Mouse (Mus musculus) neural tube, embryonic 11.5 days (tissue): ENCODE data around the gene Smpd1. TPM values are rescaled to one million over a fixed set of nuclear protein-coding genes. Genes with fewer than 3 reads are reported as not detected.

Source experiments
- ATAC-seq: fragments of 200-750 bp; cut with Nextera tagmentation; 2 replicates; pipeline ENCODE4 v1.8.0; 2017; ENCODE audit warnings: moderate number of reproducible peaks, mild to moderate bottlenecking, moderate TSS enrichment, moderate library complexity; ENCODE audit not compliant: insufficient read depth, low FRiP score, low TSS enrichment
- DNase-seq: peaks from one replicate; pipeline ENCODE4 v3.0.0-alpha.2; 2015; ENCODE audit warnings: low spot score
- H3K27ac ChIP-seq: fragments of 300-500 bp; sonication (generic); 2 replicates; pipeline ENCODE4 v1.5.1; 2014; ENCODE audit warnings: low read depth, mild to moderate bottlenecking, low read length
- H3K27me3 ChIP-seq: fragments of 300-500 bp; sonication (generic); 2 replicates; pipeline ENCODE4 v1.6.1; 2014; ENCODE audit warnings: mild to moderate bottlenecking, low read length, mixed read lengths; ENCODE audit not compliant: control insufficient read depth, insufficient read depth
- H3K36me3 ChIP-seq: fragments of 300-500 bp; sonication (generic); 2 replicates; pipeline ENCODE4 v1.6.1; 2014; ENCODE audit warnings: mild to moderate bottlenecking, low read length, moderate library complexity, mixed read lengths; ENCODE audit not compliant: control insufficient read depth, insufficient read depth
- H3K4me1 ChIP-seq: fragments of 300-500 bp; sonication (generic); 2 replicates; pipeline ENCODE4 v1.6.1; 2014; ENCODE audit warnings: low read length, mixed read lengths; ENCODE audit not compliant: control insufficient read depth, insufficient read depth
- H3K4me2 ChIP-seq: fragments of 300-500 bp; sonication (generic); 2 replicates; pipeline ENCODE4 v1.6.1; 2014; ENCODE audit warnings: low read depth, mild to moderate bottlenecking, moderate library complexity
- H3K4me3 ChIP-seq: fragments of 300-500 bp; sonication (generic); 2 replicates; pipeline ENCODE4 v1.5.1; 2014; ENCODE audit warnings: low read depth, low read length
- H3K9ac ChIP-seq: fragments of 300-500 bp; sonication (generic); 2 replicates; pipeline ENCODE4 v1.6.1; 2014; ENCODE audit warnings: mild to moderate bottlenecking, low read length
- H3K9me3 ChIP-seq: fragments of 300-500 bp; sonication (generic); 2 replicates; pipeline ENCODE4 v1.6.1; 2016; ENCODE audit warnings: low read length; ENCODE audit not compliant: control insufficient read depth
- WGBS: fragments of 180-500 bp; shearing (Covaris S2); extraction: QIAGEN DNeasy Blood & Tissue Kit; methylation state at CpG from one replicate; pipeline ENCODE4 v1.1.7; 2014; 5-methylcytosine and 5-hydroxymethylcytosine counted together
- polyA plus RNA-seq: library from polyadenylated mRNA; unstranded; fragments of >200 nt; fragmentation: Nextera tagmentation; extraction: Ambion mirVana; gene quantifications from 2 replicates; pipeline ENCODE4 v1.2.1, GENCODE M21; 2014

Smpd1 gene
- polyA plus RNA-seq, 1 experiment from 2014 or later = 53.7 TPM

DNA sequence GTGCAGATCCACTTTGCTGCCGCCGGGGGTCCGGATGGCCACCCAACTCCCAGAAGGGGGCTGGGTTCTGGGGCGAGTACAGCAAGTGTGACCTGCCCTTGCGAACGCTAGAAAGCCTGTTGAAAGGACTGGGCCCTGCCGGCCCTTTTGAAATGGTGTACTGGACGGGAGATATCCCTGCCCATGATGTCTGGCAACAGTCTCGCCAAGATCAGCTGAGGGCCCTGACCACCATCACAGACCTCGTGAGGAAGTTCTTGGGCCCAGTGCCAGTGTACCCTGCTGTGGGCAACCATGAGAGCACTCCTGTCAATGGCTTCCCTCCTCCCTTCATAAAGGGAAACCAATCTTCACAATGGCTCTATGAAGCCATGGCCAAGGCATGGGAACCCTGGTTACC lies 1.4 kb downstream of the Smpd1 start:
- no peaks in the 10 kb centered on the region for H3K9me3 ChIP-seq
- no peak for DNase-seq
- ATAC-seq = no peak
- H3K36me3 ChIP-seq = peaks cover 6% of the 10 kb centered on the region
- H3K4me3 ChIP-seq = no peak overlapping the region
- no peak overlapping the region for H3K9ac ChIP-seq
- H3K27me3 ChIP-seq = no peaks in the 10 kb centered on the region
- 93% methylated on average over 10 of the region's 10 CpGs for WGBS
- H3K4me2 ChIP-seq = no peak overlapping the region
- no peak overlapping the region for H3K27ac ChIP-seq
- peaks cover 7% of the 10 kb centered on the region for H3K4me1 ChIP-seq

DNA sequence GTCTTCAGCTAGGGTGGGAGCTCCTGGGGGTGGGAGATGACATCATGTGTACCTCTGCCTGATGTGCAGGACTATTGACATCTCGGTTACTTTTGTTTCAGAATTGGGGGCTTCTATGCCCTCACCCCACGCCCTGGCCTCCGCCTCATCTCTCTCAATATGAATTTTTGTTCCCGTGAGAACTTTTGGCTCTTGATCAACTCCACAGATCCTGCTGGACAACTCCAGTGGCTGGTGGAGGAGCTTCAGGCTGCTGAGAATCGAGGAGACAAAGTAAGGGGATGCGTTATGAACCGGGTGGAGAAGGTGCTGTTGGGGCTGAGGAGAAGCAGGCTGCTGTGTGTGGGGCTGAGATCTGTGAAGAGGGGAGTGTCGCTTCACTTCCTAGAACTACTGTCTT lies 2.2 kb downstream of the Smpd1 start:
- ATAC-seq (no peak), DNase-seq (no peak)
- whole genome bisulfite sequencing = 89% methylated on average over 8 of the region's 8 CpGs
- Histone ChIP-seq H3K27me3 (no peaks in the 10 kb centered on the region), H3K9ac (no peak overlapping the region), H3K36me3 (peaks cover 6% of the 10 kb centered on the region), H3K4me3 (no peak overlapping the region), H3K4me1 (peaks cover 7% of the 10 kb centered on the region), H3K9me3 (no peaks in the 10 kb centered on the region), H3K27ac (no peak overlapping the region), H3K4me2 (no peak overlapping the region)

DNA sequence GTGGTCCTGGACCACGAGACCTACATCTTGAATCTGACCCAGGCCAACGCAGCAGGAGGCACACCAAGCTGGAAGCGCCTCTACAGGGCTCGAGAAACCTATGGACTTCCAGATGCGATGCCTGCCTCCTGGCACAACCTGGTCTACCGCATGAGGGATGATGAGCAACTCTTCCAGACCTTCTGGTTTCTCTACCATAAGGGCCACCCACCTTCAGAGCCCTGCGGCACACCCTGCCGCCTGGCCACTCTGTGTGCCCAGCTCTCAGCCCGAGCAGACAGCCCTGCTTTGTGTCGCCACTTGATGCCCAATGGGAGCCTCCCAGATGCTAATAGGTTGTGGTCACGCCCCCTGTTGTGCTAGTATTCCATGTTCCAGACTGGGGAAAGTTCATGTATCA lies 3.5 kb downstream of the Smpd1 start:
- H3K36me3 ChIP-seq = peaks cover 6% of the 10 kb centered on the region
- no peak overlapping the region for H3K9ac ChIP-seq
- no peak for ATAC-seq
- 82% methylated on average over 11 of the region's 11 CpGs for WGBS
- peaks cover 7% of the 10 kb centered on the region for H3K4me1 ChIP-seq
- H3K27ac ChIP-seq = no peak overlapping the region
- H3K4me2 ChIP-seq = no peak overlapping the region
- H3K27me3 ChIP-seq = no peaks in the 10 kb centered on the region
- no peak for DNase-seq
- no peak overlapping the region for H3K4me3 ChIP-seq
- H3K9me3 ChIP-seq = no peaks in the 10 kb centered on the region

DNA sequence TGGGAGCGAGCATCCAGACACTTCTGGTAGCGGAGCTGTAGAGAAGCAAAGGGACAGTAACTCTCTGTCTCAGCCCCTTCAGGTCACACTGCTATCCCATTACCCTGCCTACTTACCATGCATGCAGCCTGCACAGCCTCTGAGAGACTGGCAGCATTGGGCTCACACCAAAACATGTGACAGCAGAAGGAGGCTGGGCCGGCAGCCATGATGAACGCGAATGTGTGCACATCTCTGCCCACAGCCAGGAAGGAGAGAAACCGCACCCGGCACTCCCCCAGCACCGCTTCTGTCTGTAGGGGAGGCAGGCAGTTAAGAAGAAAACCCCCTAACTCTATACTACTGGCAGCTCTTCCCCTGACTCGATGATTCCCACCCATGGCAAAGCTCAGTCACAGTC lies 4.9 kb downstream of the Smpd1 start:
- no peak overlapping the region for H3K9ac ChIP-seq
- no peak overlapping the region for H3K4me3 ChIP-seq
- H3K4me2 ChIP-seq = no peak overlapping the region
- H3K27me3 ChIP-seq = no peaks in the 10 kb centered on the region
- no peak overlapping the region for H3K27ac ChIP-seq
- H3K9me3 ChIP-seq = no peaks in the 10 kb centered on the region
- WGBS = 92% methylated on average over 9 of the region's 9 CpGs
- ATAC-seq (no peak), DNase-seq (no peak)
- H3K4me1 ChIP-seq = peaks cover 7% of the 10 kb centered on the region
- H3K36me3 ChIP-seq = peaks cover 6% of the 10 kb centered on the region

DNA sequence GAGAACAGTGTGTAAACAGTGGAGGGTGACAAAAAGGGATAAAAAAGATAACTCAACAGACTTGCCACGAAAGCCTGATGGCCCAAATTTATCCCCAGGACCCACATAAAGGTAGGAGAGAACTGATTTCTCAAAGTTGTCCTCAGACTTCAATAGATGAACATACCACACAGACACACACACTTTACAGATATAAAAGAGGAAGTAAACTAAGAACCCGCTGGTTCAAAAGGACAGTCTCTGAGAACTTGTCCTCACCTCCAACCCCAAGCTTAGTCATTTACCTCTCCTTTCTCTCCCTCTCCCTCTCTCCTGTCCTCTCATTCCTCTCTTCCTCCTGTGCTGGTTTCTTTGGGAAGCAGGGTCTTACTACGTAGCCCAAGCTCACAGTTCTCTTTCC lies 8.2 kb downstream of the Smpd1 start:
- 91% methylated on average over 3 of the region's 3 CpGs for WGBS
- no peaks in the 10 kb centered on the region for H3K9me3 ChIP-seq
- no peak for DNase-seq
- H3K4me1 ChIP-seq = no peaks in the 10 kb centered on the region
- no peaks in the 10 kb centered on the region for H3K27me3 ChIP-seq
- H3K36me3 ChIP-seq = peaks cover 9% of the 10 kb centered on the region
- H3K4me3 ChIP-seq = no peak overlapping the region
- no peak overlapping the region for H3K4me2 ChIP-seq
- ATAC-seq = no peak
- no peak overlapping the region for H3K27ac ChIP-seq
- no peak overlapping the region for H3K9ac ChIP-seq

DNA sequence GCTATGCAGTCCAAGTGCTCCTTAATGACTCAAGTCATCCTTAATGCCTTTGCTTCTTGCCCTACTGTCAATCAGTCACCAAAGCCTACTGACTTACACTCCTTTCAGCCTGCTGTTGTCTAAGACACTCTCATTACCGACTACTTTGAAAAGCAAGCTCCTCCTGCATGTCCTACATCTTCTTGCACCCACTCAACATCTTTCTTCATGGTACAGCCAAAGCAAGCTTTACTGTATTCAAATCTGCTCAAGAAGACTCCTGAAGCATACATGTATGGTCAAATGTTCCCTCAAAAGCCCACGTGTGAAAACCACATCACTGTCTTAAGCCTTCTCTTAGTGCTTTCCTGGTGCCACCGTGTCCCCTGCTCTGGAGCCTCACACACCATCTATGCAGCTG lies 9.2 kb downstream of the Smpd1 start:
- H3K27me3 ChIP-seq = no peaks in the 10 kb centered on the region
- no peak overlapping the region for H3K9ac ChIP-seq
- H3K27ac ChIP-seq = no peak overlapping the region
- H3K4me1 ChIP-seq = no peaks in the 10 kb centered on the region
- 86% methylated on average over 3 of the region's 3 CpGs for WGBS
- no peak for DNase-seq
- peaks cover 7% of the 10 kb centered on the region for H3K36me3 ChIP-seq
- no peak for ATAC-seq
- no peak overlapping the region for H3K4me2 ChIP-seq
- no peak overlapping the region for H3K4me3 ChIP-seq
- H3K9me3 ChIP-seq = no peaks in the 10 kb centered on the region

DNA sequence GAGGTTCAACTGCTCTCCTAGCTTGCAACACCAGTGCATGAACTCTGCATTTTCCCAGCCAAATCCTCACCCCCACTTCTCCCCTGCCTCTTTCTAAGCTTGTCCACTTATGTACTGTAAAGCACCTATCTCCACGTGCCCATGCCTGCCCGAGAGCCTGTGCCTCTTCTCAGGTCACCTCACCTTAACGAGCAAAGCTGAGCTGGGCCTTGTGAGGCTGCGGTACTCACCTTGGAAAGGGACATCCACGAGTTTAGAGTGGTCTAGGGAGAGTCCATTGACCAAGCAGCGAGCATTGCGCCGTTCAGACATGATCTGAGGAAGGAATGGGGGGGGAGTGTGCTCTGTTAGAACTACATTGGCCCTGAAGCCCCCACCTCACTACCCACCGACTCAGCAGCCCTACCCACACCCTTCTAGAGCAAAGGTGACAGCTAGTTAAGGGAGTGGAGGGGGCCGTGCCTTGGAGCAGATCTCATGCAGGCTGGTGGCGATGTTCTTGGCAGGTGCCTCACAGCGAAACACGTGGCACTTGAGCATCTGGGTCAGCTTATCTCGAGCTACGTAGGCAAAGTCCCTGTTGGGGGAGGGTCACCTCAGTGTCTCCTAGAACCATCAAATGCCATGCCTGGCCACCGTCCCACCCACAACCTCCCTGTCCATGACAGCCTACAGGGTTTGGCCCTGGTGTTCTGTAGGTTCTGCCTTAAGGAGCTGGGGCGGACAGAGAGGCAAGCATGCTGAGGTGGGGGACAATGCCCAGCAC lies 11.1 kb downstream of the Smpd1 start:
- peaks cover 4% of the 10 kb centered on the region for H3K36me3 ChIP-seq
- WGBS = 88% methylated on average over 17 of the region's 17 CpGs

DNA sequence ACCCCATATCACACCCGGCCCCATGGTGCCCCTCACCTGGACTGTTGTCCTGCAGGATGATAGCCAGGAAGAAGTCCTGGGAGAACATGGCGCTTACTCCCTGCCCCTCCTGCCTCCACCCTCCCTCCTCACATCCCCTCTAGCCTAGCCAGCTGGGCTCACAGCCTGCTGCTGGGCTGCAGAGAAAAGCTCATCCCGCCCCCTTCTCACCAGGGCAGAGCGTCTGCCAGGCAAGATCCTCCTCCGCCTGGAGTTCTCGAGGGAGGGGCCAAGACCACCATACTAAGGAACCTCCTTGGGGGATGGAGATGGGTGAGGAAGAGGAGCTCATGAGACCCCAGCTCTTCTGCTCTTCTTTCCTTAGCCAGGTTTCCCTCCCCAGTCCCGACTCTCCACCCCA lies 14.4 kb downstream of the Smpd1 start:
- H3K4me1 ChIP-seq = peaks cover 19% of the 10 kb centered on the region
- H3K27ac ChIP-seq = peak overlapping the region; percentile 9; the same call in 1 of the 2 replicates
- H3K9me3 ChIP-seq = no peaks in the 10 kb centered on the region
- H3K36me3 ChIP-seq = peaks cover 12% of the 10 kb centered on the region
- H3K27me3 ChIP-seq = no peaks in the 10 kb centered on the region
- no peak overlapping the region for H3K9ac ChIP-seq
- no peak overlapping the region for H3K4me3 ChIP-seq
- H3K4me2 ChIP-seq = 0 out of 2 replicates have a peak overlapping the region, but pooled peaks have one; percentile 13
- WGBS = 22% methylated on average over 7 of the region's 7 CpGs
- ATAC-seq = peak; percentile 39
- DNase-seq = no peak

More for the DNA sequence above, 11.1 kb downstream of the Smpd1 start:
- no peaks in the 10 kb centered on the region for H3K27me3 ChIP-seq
- DNase-seq = peak; percentile 8
- H3K27ac ChIP-seq = no peak overlapping the region
- no peaks in the 10 kb centered on the region for H3K9me3 ChIP-seq
- H3K9ac ChIP-seq = no peak overlapping the region
- H3K4me3 ChIP-seq = no peak overlapping the region
- no peak for ATAC-seq
- peaks cover 16% of the 10 kb centered on the region for H3K4me1 ChIP-seq
- no peak overlapping the region for H3K4me2 ChIP-seq

DNA sequence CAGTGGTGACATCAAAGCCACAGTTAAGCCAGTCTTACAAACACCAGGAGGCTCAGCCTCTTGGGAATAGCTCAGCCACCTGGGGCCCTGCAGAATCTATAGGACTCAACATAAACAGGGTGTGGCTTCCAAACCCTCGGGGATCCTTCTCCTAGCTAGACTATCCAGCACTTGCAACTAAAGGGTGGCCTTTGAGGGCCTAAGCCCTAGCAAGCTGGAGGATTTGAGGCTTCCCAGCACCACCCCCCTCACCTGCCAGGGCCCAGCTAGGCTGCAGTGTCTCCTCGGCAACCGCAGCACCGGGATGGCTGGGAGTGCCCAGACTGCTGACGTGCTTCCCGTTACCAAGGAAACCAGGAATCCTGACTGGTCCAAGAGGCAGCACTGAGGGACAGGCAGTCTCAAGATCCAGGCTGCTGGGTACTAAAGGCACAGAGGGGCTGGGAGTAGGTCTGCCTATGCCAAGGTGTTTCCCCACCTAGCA lies 14.9 kb downstream of the Smpd1 start:
- H3K4me3 ChIP-seq = no peak overlapping the region; the same call in 1 of the 2 replicates
- H3K36me3 ChIP-seq = peaks cover 14% of the 10 kb centered on the region
- peak overlapping the region; percentile 1 for H3K4me2 ChIP-seq
- H3K9me3 ChIP-seq = no peaks in the 10 kb centered on the region
- ATAC-seq = peak; percentile 87
- DNase-seq = peak; percentile 61
- H3K9ac ChIP-seq = no peak overlapping the region; the same call in 1 of the 2 replicates
- H3K27me3 ChIP-seq = no peaks in the 10 kb centered on the region
- peak overlapping the region; percentile 9 for H3K27ac ChIP-seq
- peaks cover 19% of the 10 kb centered on the region for H3K4me1 ChIP-seq
- WGBS = 6% methylated on average over 6 of the region's 6 CpGs
